Mouse (Mus musculus): Measurements from ENCODE around the gene Serpinf1. TPM values are rescaled to one million over a fixed set of nuclear protein-coding genes. Genes with fewer than 3 reads are reported as not detected.

Gene Serpinf1
- polyA plus RNA-seq (2014; fragmentation: Nextera tagmentation; extraction: Ambion mirVana), result 84.0 and 87.0 TPM in 2 replicates

- no peak for ATAC-seq (ENCODE audit: insufficient read depth, low FRiP score, low TSS enrichment)
- no peaks in the 10 kb centered on the region for H3K36me3 ChIP-seq (ENCODE audit: control insufficient read depth, insufficient read depth, low read length)
- no peaks in the 10 kb centered on the region for H3K27me3 ChIP-seq (ENCODE audit: control insufficient read depth, insufficient read depth, low read length)
- 45% methylated on average over 10 of the region's 10 CpGs for WGBS
- DNase-seq (ENCODE audit: low spot score), result peak; percentile 31
- H3K9ac ChIP-seq (ENCODE audit: low read length), result peak within 1 kb of the TSS; percentile 31
- H3K4me1 ChIP-seq (ENCODE audit: control insufficient read depth, insufficient read depth, low read length), result peaks cover 10% of the 10 kb centered on the region
- H3K4me2 ChIP-seq (ENCODE audit: low read depth), result peak within 1 kb of the TSS; percentile 40
- no peak within 1 kb of the TSS for H3K27ac ChIP-seq (ENCODE audit: low read depth, low read length)
- no peaks in the 10 kb centered on the region for H3K9me3 ChIP-seq (ENCODE audit: control insufficient read depth, low read length)
- H3K4me3 ChIP-seq (ENCODE audit: low read depth, low read length), result peak within 1 kb of the TSS; percentile 31
Observed at GRCm38 (mm10) chr11:75422013-75422792, at the start of gene Serpinf1. TSS of gene Serpinf1 (minus strand) at chr11:75422701.

GRCm38 (mm10) chr11:75470675-75471074, 48.2 kb upstream of the Serpinf1 start:
- Histone ChIP-seq H3K27ac (ENCODE audit: low read depth, low read length) (no peak overlapping the region), H3K36me3 (ENCODE audit: control insufficient read depth, insufficient read depth, low read length) (no peaks in the 10 kb centered on the region), H3K4me3 (ENCODE audit: low read depth, low read length) (no peak overlapping the region), H3K9ac (ENCODE audit: low read length) (no peak overlapping the region), H3K4me2 (ENCODE audit: low read depth) (no peak overlapping the region), H3K4me1 (ENCODE audit: control insufficient read depth, insufficient read depth, low read length) (no peaks in the 10 kb centered on the region), H3K9me3 (ENCODE audit: control insufficient read depth, low read length) (no peaks in the 10 kb centered on the region), H3K27me3 (ENCODE audit: control insufficient read depth, insufficient read depth, low read length) (no peaks in the 10 kb centered on the region)
- DNase-seq (ENCODE audit: low spot score) (no peak), ATAC-seq (ENCODE audit: insufficient read depth, low FRiP score, low TSS enrichment) (no peak)
- WGBS, result 87% methylated on average over 3 of the region's 3 CpGs

- no peak overlapping the region for H3K4me3 ChIP-seq (ENCODE audit: low read depth, low read length)
- no peak for ATAC-seq (ENCODE audit: insufficient read depth, low FRiP score, low TSS enrichment)
- H3K27ac ChIP-seq (ENCODE audit: low read depth, low read length), result no peak overlapping the region
- no peaks in the 10 kb centered on the region for H3K9me3 ChIP-seq (ENCODE audit: control insufficient read depth, low read length)
- H3K27me3 ChIP-seq (ENCODE audit: control insufficient read depth, insufficient read depth, low read length), result no peaks in the 10 kb centered on the region
- no peak overlapping the region for H3K9ac ChIP-seq (ENCODE audit: low read length)
- no peaks in the 10 kb centered on the region for H3K4me1 ChIP-seq (ENCODE audit: control insufficient read depth, insufficient read depth, low read length)
- H3K36me3 ChIP-seq (ENCODE audit: control insufficient read depth, insufficient read depth, low read length), result no peaks in the 10 kb centered on the region
- WGBS, result 89% methylated on average over 4 of the region's 4 CpGs
- no peak for DNase-seq (ENCODE audit: low spot score)
- H3K4me2 ChIP-seq (ENCODE audit: low read depth), result no peak overlapping the region
Observed at GRCm38 (mm10) chr11:75469261-75469660, 46.8 kb upstream of the Serpinf1 start.

GRCm38 (mm10) chr11:75468410-75468809, 45.9 kb upstream of the Serpinf1 start:
- H3K36me3 ChIP-seq (ENCODE audit: control insufficient read depth, insufficient read depth, low read length), result no peaks in the 10 kb centered on the region
- H3K4me1 ChIP-seq (ENCODE audit: control insufficient read depth, insufficient read depth, low read length), result no peaks in the 10 kb centered on the region
- peak overlapping the region; percentile 29 for H3K4me3 ChIP-seq (ENCODE audit: low read depth, low read length)
- no peak for DNase-seq (ENCODE audit: low spot score)
- peak overlapping the region; percentile 45 for H3K9ac ChIP-seq (ENCODE audit: low read length)
- no peak overlapping the region for H3K27ac ChIP-seq (ENCODE audit: low read depth, low read length)
- no peak for ATAC-seq (ENCODE audit: insufficient read depth, low FRiP score, low TSS enrichment)
- H3K27me3 ChIP-seq (ENCODE audit: control insufficient read depth, insufficient read depth, low read length), result no peaks in the 10 kb centered on the region
- WGBS, result 71% methylated on average over 7 of the region's 7 CpGs
- H3K9me3 ChIP-seq (ENCODE audit: control insufficient read depth, low read length), result no peaks in the 10 kb centered on the region
- H3K4me2 ChIP-seq (ENCODE audit: low read depth), result peak overlapping the region; percentile 57

GRCm38 (mm10) chr11:75467512-75468215, 45.2 kb upstream of the Serpinf1 start:
- Histone ChIP-seq H3K4me2 (ENCODE audit: low read depth) (peak overlapping the region; percentile 57), H3K4me1 (ENCODE audit: control insufficient read depth, insufficient read depth, low read length) (peaks cover 7% of the 10 kb centered on the region; the same call in 1 of the 2 replicates), H3K36me3 (ENCODE audit: control insufficient read depth, insufficient read depth, low read length) (no peaks in the 10 kb centered on the region), H3K4me3 (ENCODE audit: low read depth, low read length) (peak overlapping the region; percentile 29), H3K9me3 (ENCODE audit: control insufficient read depth, low read length) (no peaks in the 10 kb centered on the region), H3K27me3 (ENCODE audit: control insufficient read depth, insufficient read depth, low read length) (no peaks in the 10 kb centered on the region), H3K27ac (ENCODE audit: low read depth, low read length) (no peak overlapping the region), H3K9ac (ENCODE audit: low read length) (peak overlapping the region; percentile 45)
- WGBS, result 18% methylated on average over 19 of the region's 19 CpGs
- ATAC-seq (ENCODE audit: insufficient read depth, low FRiP score, low TSS enrichment) (0 out of 2 replicates have a peak, but pooled peaks have one; percentile 53), DNase-seq (ENCODE audit: low spot score) (peak; percentile 53)

GRCm38 (mm10) chr11:75466731-75467505, 44.4 kb upstream of the Serpinf1 start:
- 96% methylated on average over 4 of the region's 4 CpGs for WGBS
- no peak for ATAC-seq (ENCODE audit: insufficient read depth, low FRiP score, low TSS enrichment)
- no peaks in the 10 kb centered on the region for H3K9me3 ChIP-seq (ENCODE audit: control insufficient read depth, low read length)
- H3K9ac ChIP-seq (ENCODE audit: low read length), result no peak overlapping the region
- no peaks in the 10 kb centered on the region for H3K36me3 ChIP-seq (ENCODE audit: control insufficient read depth, insufficient read depth, low read length)
- H3K4me2 ChIP-seq (ENCODE audit: low read depth), result no peak overlapping the region
- H3K4me1 ChIP-seq (ENCODE audit: control insufficient read depth, insufficient read depth, low read length), result peaks cover 14% of the 10 kb centered on the region; the same call in 1 of the 2 replicates
- H3K4me3 ChIP-seq (ENCODE audit: low read depth, low read length), result no peak overlapping the region
- no peak for DNase-seq (ENCODE audit: low spot score)
- no peak overlapping the region for H3K27ac ChIP-seq (ENCODE audit: low read depth, low read length)
- H3K27me3 ChIP-seq (ENCODE audit: control insufficient read depth, insufficient read depth, low read length), result no peaks in the 10 kb centered on the region

- no peaks in the 10 kb centered on the region for H3K27me3 ChIP-seq (ENCODE audit: control insufficient read depth, insufficient read depth, low read length)
- H3K9me3 ChIP-seq (ENCODE audit: control insufficient read depth, low read length), result no peaks in the 10 kb centered on the region
- no peak overlapping the region for H3K9ac ChIP-seq (ENCODE audit: low read length)
- ATAC-seq (ENCODE audit: insufficient read depth, low FRiP score, low TSS enrichment) (no peak), DNase-seq (ENCODE audit: low spot score) (no peak)
- WGBS, result 82% methylated on average over 6 of the region's 6 CpGs
- no peak overlapping the region for H3K27ac ChIP-seq (ENCODE audit: low read depth, low read length)
- H3K4me1 ChIP-seq (ENCODE audit: control insufficient read depth, insufficient read depth, low read length), result peaks cover 17% of the 10 kb centered on the region
- no peak overlapping the region for H3K4me3 ChIP-seq (ENCODE audit: low read depth, low read length)
- H3K36me3 ChIP-seq (ENCODE audit: control insufficient read depth, insufficient read depth, low read length), result no peaks in the 10 kb centered on the region
- H3K4me2 ChIP-seq (ENCODE audit: low read depth), result no peak overlapping the region
Observed at GRCm38 (mm10) chr11:75465051-75465450, 42.5 kb upstream of the Serpinf1 start.

GRCm38 (mm10) chr11:75464417-75464816, 41.9 kb upstream of the Serpinf1 start:
- Histone ChIP-seq H3K4me3 (ENCODE audit: low read depth, low read length) (no peak overlapping the region), H3K27ac (ENCODE audit: low read depth, low read length) (no peak overlapping the region), H3K27me3 (ENCODE audit: control insufficient read depth, insufficient read depth, low read length) (no peaks in the 10 kb centered on the region), H3K4me2 (ENCODE audit: low read depth) (no peak overlapping the region), H3K36me3 (ENCODE audit: control insufficient read depth, insufficient read depth, low read length) (no peaks in the 10 kb centered on the region), H3K9ac (ENCODE audit: low read length) (no peak overlapping the region), H3K9me3 (ENCODE audit: control insufficient read depth, low read length) (no peaks in the 10 kb centered on the region), H3K4me1 (ENCODE audit: control insufficient read depth, insufficient read depth, low read length) (peaks cover 23% of the 10 kb centered on the region)
- DNase-seq (ENCODE audit: low spot score) (no peak), ATAC-seq (ENCODE audit: insufficient read depth, low FRiP score, low TSS enrichment) (no peak)
- 90% methylated on average over 6 of the region's 6 CpGs for WGBS
